Mouse (Mus musculus): ENCODE results near the gene Pclo. TPM values are rescaled to one million over a fixed set of nuclear protein-coding genes. Genes with fewer than 3 reads are reported as not detected.
A peak's percentile ranks its signal among the peaks of the same experiment; 100 is the strongest.

The Pclo gene
- polyA plus RNA-seq, 1 experiment from 2014 or later = 1.4 TPM

DNA sequence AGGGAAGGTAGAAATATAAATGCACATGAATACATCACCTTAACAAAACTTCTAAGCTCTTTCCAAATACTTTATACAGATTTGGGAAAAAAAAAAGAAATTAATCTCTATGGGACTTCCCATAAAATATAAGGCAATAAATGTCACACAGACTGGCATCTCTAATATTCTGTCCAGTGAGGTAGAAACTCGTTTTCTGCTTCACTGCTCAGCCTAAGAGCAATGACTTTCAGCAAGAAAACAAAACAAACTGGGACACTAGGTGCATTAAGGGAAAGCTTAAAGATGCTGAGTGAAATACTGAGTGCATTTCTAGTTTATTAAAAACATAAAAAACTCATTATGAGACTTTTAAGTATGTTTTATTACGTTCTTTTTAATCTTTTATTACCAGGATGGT, 190.7 kb downstream of the Pclo start:
- no peak overlapping the region for H3K9ac ChIP-seq (ENCODE audit: low read depth, low read length)
- no peaks in the 10 kb centered on the region for H3K9me3 ChIP-seq (ENCODE audit: control insufficient read depth, low read length)
- no peaks in the 10 kb centered on the region for H3K4me1 ChIP-seq (ENCODE audit: control insufficient read depth, insufficient read depth, low read length)
- DNase-seq (ENCODE audit: low spot score) = no peak
- no peak overlapping the region for H3K27ac ChIP-seq (replicated peaks; ENCODE audit: low read depth, low read length)
- no peak overlapping the region for H3K4me2 ChIP-seq (ENCODE audit: low read depth, low read length)
- no peaks in the 10 kb centered on the region for H3K27me3 ChIP-seq (replicated peaks; ENCODE audit: control insufficient read depth, insufficient read depth, low read length)
- ATAC-seq (ENCODE audit: low read depth) = no peak
- 69% methylated on average over 2 of the region's 2 CpGs for WGBS
- no peak overlapping the region for H3K4me3 ChIP-seq (ENCODE audit: low read depth, low read length)
- no peaks in the 10 kb centered on the region for H3K36me3 ChIP-seq (ENCODE audit: control insufficient read depth, insufficient read depth, low read length)

- no peaks in the 10 kb centered on the region for H3K27me3 ChIP-seq (replicated peaks; ENCODE audit: control insufficient read depth, insufficient read depth, low read length)
- H3K4me3 ChIP-seq (ENCODE audit: low read depth, low read length) = no peak overlapping the region
- 71% methylated on average over 4 of the region's 4 CpGs for WGBS
- DNase-seq (ENCODE audit: low spot score) = no peak
- H3K4me2 ChIP-seq (ENCODE audit: low read depth, low read length) = no peak overlapping the region
- H3K9ac ChIP-seq (ENCODE audit: low read depth, low read length) = no peak overlapping the region
- no peaks in the 10 kb centered on the region for H3K9me3 ChIP-seq (ENCODE audit: control insufficient read depth, low read length)
- H3K36me3 ChIP-seq (ENCODE audit: control insufficient read depth, insufficient read depth, low read length) = no peaks in the 10 kb centered on the region
- ATAC-seq (ENCODE audit: low read depth) = no peak
- no peaks in the 10 kb centered on the region for H3K4me1 ChIP-seq (ENCODE audit: control insufficient read depth, insufficient read depth, low read length)
- no peak overlapping the region for H3K27ac ChIP-seq (replicated peaks; ENCODE audit: low read depth, low read length)
Measured at GRCm38 (mm10) chr5:14707311-14707710, 192.6 kb downstream of the Pclo start.

- no peak overlapping the region for H3K9ac ChIP-seq (ENCODE audit: low read depth, low read length)
- 74% methylated on average over 3 of the region's 3 CpGs for WGBS
- H3K36me3 ChIP-seq (ENCODE audit: control insufficient read depth, insufficient read depth, low read length) = no peaks in the 10 kb centered on the region
- no peak overlapping the region for H3K4me2 ChIP-seq (ENCODE audit: low read depth, low read length)
- ATAC-seq (ENCODE audit: low read depth) (no peak), DNase-seq (ENCODE audit: low spot score) (no peak)
- H3K4me3 ChIP-seq (ENCODE audit: low read depth, low read length) = no peak overlapping the region
- no peak overlapping the region for H3K27ac ChIP-seq (replicated peaks; ENCODE audit: low read depth, low read length)
- H3K27me3 ChIP-seq (replicated peaks; ENCODE audit: control insufficient read depth, insufficient read depth, low read length) = no peaks in the 10 kb centered on the region
- H3K4me1 ChIP-seq (ENCODE audit: control insufficient read depth, insufficient read depth, low read length) = no peaks in the 10 kb centered on the region
- no peaks in the 10 kb centered on the region for H3K9me3 ChIP-seq (ENCODE audit: control insufficient read depth, low read length)
Measured at GRCm38 (mm10) chr5:14723576-14723975, 208.9 kb downstream of the Pclo start.

GRCm38 (mm10) chr5:14728676-14729253, 214.0 kb downstream of the Pclo start:
- H3K4me1 ChIP-seq (ENCODE audit: control insufficient read depth, insufficient read depth, low read length) = no peaks in the 10 kb centered on the region
- H3K27ac ChIP-seq (replicated peaks; ENCODE audit: low read depth, low read length) = no peak overlapping the region
- whole genome bisulfite sequencing = 72% methylated on average over 3 of the region's 3 CpGs
- no peak overlapping the region for H3K4me3 ChIP-seq (ENCODE audit: low read depth, low read length)
- no peaks in the 10 kb centered on the region for H3K27me3 ChIP-seq (replicated peaks; ENCODE audit: control insufficient read depth, insufficient read depth, low read length)
- no peak overlapping the region for H3K4me2 ChIP-seq (ENCODE audit: low read depth, low read length)
- no peaks in the 10 kb centered on the region for H3K9me3 ChIP-seq (ENCODE audit: control insufficient read depth, low read length)
- no peak overlapping the region for H3K9ac ChIP-seq (ENCODE audit: low read depth, low read length)
- DNase-seq (ENCODE audit: low spot score) (no peak), ATAC-seq (ENCODE audit: low read depth) (no peak)
- H3K36me3 ChIP-seq (ENCODE audit: control insufficient read depth, insufficient read depth, low read length) = no peaks in the 10 kb centered on the region

GRCm38 (mm10) chr5:14750882-14751281, 236.2 kb downstream of the Pclo start:
- Histone ChIP-seq H3K27me3 (replicated peaks; ENCODE audit: control insufficient read depth, insufficient read depth, low read length) (no peaks in the 10 kb centered on the region), H3K36me3 (ENCODE audit: control insufficient read depth, insufficient read depth, low read length) (no peaks in the 10 kb centered on the region), H3K9ac (ENCODE audit: low read depth, low read length) (no peak overlapping the region), H3K4me1 (ENCODE audit: control insufficient read depth, insufficient read depth, low read length) (no peaks in the 10 kb centered on the region), H3K9me3 (ENCODE audit: control insufficient read depth, low read length) (no peaks in the 10 kb centered on the region), H3K27ac (replicated peaks; ENCODE audit: low read depth, low read length) (no peak overlapping the region), H3K4me2 (ENCODE audit: low read depth, low read length) (no peak overlapping the region), H3K4me3 (ENCODE audit: low read depth, low read length) (no peak overlapping the region)
- no peak for ATAC-seq (ENCODE audit: low read depth)
- peak; percentile 11 for DNase-seq (ENCODE audit: low spot score)

GRCm38 (mm10) chr5:14766686-14767085, 252.0 kb downstream of the Pclo start:
- Histone ChIP-seq H3K9ac (ENCODE audit: low read depth, low read length) (no peak overlapping the region), H3K36me3 (ENCODE audit: control insufficient read depth, insufficient read depth, low read length) (no peaks in the 10 kb centered on the region), H3K9me3 (ENCODE audit: control insufficient read depth, low read length) (no peaks in the 10 kb centered on the region), H3K4me1 (ENCODE audit: control insufficient read depth, insufficient read depth, low read length) (no peaks in the 10 kb centered on the region), H3K4me2 (ENCODE audit: low read depth, low read length) (no peak overlapping the region), H3K27me3 (replicated peaks; ENCODE audit: control insufficient read depth, insufficient read depth, low read length) (no peaks in the 10 kb centered on the region), H3K4me3 (ENCODE audit: low read depth, low read length) (no peak overlapping the region), H3K27ac (replicated peaks; ENCODE audit: low read depth, low read length) (no peak overlapping the region)
- 88% methylated on average over 11 of the region's 11 CpGs for WGBS
- DNase-seq (ENCODE audit: low spot score) (no peak), ATAC-seq (ENCODE audit: low read depth) (no peak)

GRCm38 (mm10) chr5:14782362-14783082, 267.8 kb downstream of the Pclo start:
- H3K27ac ChIP-seq (replicated peaks; ENCODE audit: low read depth, low read length) = no peak overlapping the region
- no peaks in the 10 kb centered on the region for H3K4me1 ChIP-seq (ENCODE audit: control insufficient read depth, insufficient read depth, low read length)
- 50% methylated on average over 1 of the region's 1 CpGs for WGBS
- ATAC-seq (ENCODE audit: low read depth) (no peak), DNase-seq (ENCODE audit: low spot score) (no peak)
- no peak overlapping the region for H3K4me3 ChIP-seq (ENCODE audit: low read depth, low read length)
- no peaks in the 10 kb centered on the region for H3K27me3 ChIP-seq (replicated peaks; ENCODE audit: control insufficient read depth, insufficient read depth, low read length)
- H3K9ac ChIP-seq (ENCODE audit: low read depth, low read length) = no peak overlapping the region
- no peak overlapping the region for H3K4me2 ChIP-seq (ENCODE audit: low read depth, low read length)
- H3K9me3 ChIP-seq (ENCODE audit: control insufficient read depth, low read length) = no peaks in the 10 kb centered on the region
- no peaks in the 10 kb centered on the region for H3K36me3 ChIP-seq (ENCODE audit: control insufficient read depth, insufficient read depth, low read length)

DNA sequence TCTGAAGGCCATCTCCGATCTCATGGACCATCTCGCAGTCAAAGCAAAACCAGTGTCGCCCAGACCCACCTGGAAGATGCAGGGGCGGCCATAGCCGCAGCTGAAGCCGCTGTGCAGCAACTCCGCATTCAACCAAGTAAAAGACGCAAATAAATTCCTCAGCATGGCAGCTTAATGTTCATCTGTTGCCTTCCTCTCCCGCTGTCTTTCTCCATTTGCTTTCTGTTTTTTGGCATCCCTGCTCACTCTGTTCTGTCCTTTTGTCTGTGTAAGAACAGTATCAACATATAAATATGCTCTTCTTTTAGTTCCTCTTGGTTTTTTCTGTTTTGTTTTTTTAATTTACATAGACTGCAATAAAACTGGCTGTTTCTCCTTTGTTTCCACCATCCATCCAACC, 279.2 kb downstream of the Pclo start:
- 93% methylated on average over 9 of the region's 9 CpGs for WGBS
- Histone ChIP-seq H3K4me2 (ENCODE audit: low read depth, low read length) (no peak overlapping the region), H3K9me3 (ENCODE audit: control insufficient read depth, low read length) (no peaks in the 10 kb centered on the region), H3K4me1 (ENCODE audit: control insufficient read depth, insufficient read depth, low read length) (no peaks in the 10 kb centered on the region), H3K9ac (ENCODE audit: low read depth, low read length) (no peak overlapping the region), H3K4me3 (ENCODE audit: low read depth, low read length) (no peak overlapping the region), H3K27ac (replicated peaks; ENCODE audit: low read depth, low read length) (no peak overlapping the region), H3K36me3 (ENCODE audit: control insufficient read depth, insufficient read depth, low read length) (no peaks in the 10 kb centered on the region), H3K27me3 (replicated peaks; ENCODE audit: control insufficient read depth, insufficient read depth, low read length) (no peaks in the 10 kb centered on the region)
- no peak for DNase-seq (ENCODE audit: low spot score)
- no peak for ATAC-seq (ENCODE audit: low read depth)

GRCm38 (mm10) chr5:14807136-14807535, 292.4 kb downstream of the Pclo start:
- Histone ChIP-seq H3K9me3 (ENCODE audit: control insufficient read depth, low read length) (no peaks in the 10 kb centered on the region), H3K27ac (replicated peaks; ENCODE audit: low read depth, low read length) (no peak overlapping the region), H3K4me2 (ENCODE audit: low read depth, low read length) (no peak overlapping the region), H3K4me3 (ENCODE audit: low read depth, low read length) (no peak overlapping the region), H3K9ac (ENCODE audit: low read depth, low read length) (no peak overlapping the region), H3K4me1 (ENCODE audit: control insufficient read depth, insufficient read depth, low read length) (no peaks in the 10 kb centered on the region), H3K36me3 (ENCODE audit: control insufficient read depth, insufficient read depth, low read length) (no peaks in the 10 kb centered on the region), H3K27me3 (replicated peaks; ENCODE audit: control insufficient read depth, insufficient read depth, low read length) (no peaks in the 10 kb centered on the region)
- peak; percentile 76 for DNase-seq (ENCODE audit: low spot score)
- 4% methylated on average over 6 of the region's 6 CpGs for WGBS
- peak; percentile 82 for ATAC-seq (ENCODE audit: low read depth)
